Mouse (Mus musculus) CH12.LX (cell line): ENCODE results near the gene St7. TPM values are rescaled to one million over a fixed set of nuclear protein-coding genes. Genes with fewer than 3 reads are reported as not detected.

ENCODE experiments used
- DNase-seq: peaks from one replicate; pipeline ENCODE4 v3.0.0-alpha.2; 2013; ENCODE audit errors: extremely low read depth
- H3K27ac ChIP-seq: 2 replicates; pipeline ENCODE4 v1.5.1; 2012; ENCODE audit warnings: low read depth, mild to moderate bottlenecking, control low read depth, moderate library complexity; ENCODE audit not compliant: insufficient read depth
- H3K27me3 ChIP-seq: replicated peaks from 2 replicates; pipeline ENCODE3; 2012; ENCODE audit warnings: inconsistent platforms
- H3K36me3 ChIP-seq, 2 experiments: replicated peaks in 1 of 2; 2 replicates each; pipeline versions ENCODE3 to v1.6.1; 2012; ENCODE audit warnings: inconsistent platforms in 1 of 2, low read length in 1 of 2, mild to moderate bottlenecking in 1 of 2, mixed read lengths in 1 of 2, moderate library complexity in 1 of 2; ENCODE audit not compliant: control insufficient read depth in 1 of 2, insufficient read depth in 1 of 2
- H3K4me1 ChIP-seq, 2 experiments: 2 replicates each; pipeline ENCODE4 v1.6.1; 2012; ENCODE audit warnings: inconsistent platforms in 1 of 2, moderate library complexity in 1 of 2; ENCODE audit not compliant: insufficient read depth in 2 of 2, control insufficient read depth in 1 of 2
- H3K4me2 ChIP-seq: 2 replicates; pipeline ENCODE4 v1.6.1; 2012; ENCODE audit warnings: low read depth, mild to moderate bottlenecking, control low read depth; ENCODE audit not compliant: poor library complexity, insufficient read depth, severe bottlenecking
- H3K4me3 ChIP-seq, 3 experiments: fragments of 150-350 bp in 1 of 3; sonication (generic) in 1 of 3; replicated peaks in 1 of 3; 2 replicates each; pipeline versions ENCODE3 to v1.5.1; 2011 to 2012; ENCODE audit warnings: low read depth in 2 of 3, low read length in 2 of 3, mild to moderate bottlenecking in 2 of 3, moderate library complexity in 2 of 3, control low read depth in 1 of 3, improper control_type of control experiment in 1 of 3, inconsistent platforms in 1 of 3, mixed read lengths in 1 of 3; ENCODE audit not compliant: poor library complexity in 1 of 3
- H3K79me2 ChIP-seq: replicated peaks from 2 replicates; pipeline ENCODE4 v1.6.1; 2012; ENCODE audit warnings: mild to moderate bottlenecking, moderate library complexity; ENCODE audit not compliant: control insufficient read depth, poor library complexity, insufficient read depth, severe bottlenecking; ENCODE audit errors: extremely low read depth
- H3K9ac ChIP-seq: 2 replicates; pipeline ENCODE4 v1.6.1; 2012; ENCODE audit warnings: low read depth, mild to moderate bottlenecking, control low read depth, moderate library complexity; ENCODE audit not compliant: insufficient read depth
- H3K9me3 ChIP-seq: replicated peaks from 2 replicates; pipeline ENCODE3; 2012; ENCODE audit warnings: low read length, inconsistent platforms, mixed read lengths
- CHD1 ChIP-seq: IDR thresholded peaks from 2 replicates; pipeline ENCODE4 v1.6.1; 2012; ENCODE audit warnings: low read depth, low read length, improper control_type of control experiment, inconsistent platforms
- CHD2 ChIP-seq: IDR thresholded peaks from 2 replicates; pipeline ENCODE4 v1.6.1; 2011; ENCODE audit warnings: low read length, improper control_type of control experiment
- ELF1 ChIP-seq: IDR thresholded peaks from 2 replicates; pipeline ENCODE4 v1.6.1; 2014; ENCODE audit warnings: low read depth, mild to moderate bottlenecking, inconsistent platforms, low read length, improper control_type of control experiment
- ETS1 ChIP-seq: conservative IDR thresholded peaks from 2 replicates; pipeline ENCODE4 v1.6.1; 2012; ENCODE audit warnings: low read depth, mild to moderate bottlenecking, inconsistent platforms, low read length, improper control_type of control experiment, moderate library complexity
- GABPA ChIP-seq: IDR thresholded peaks from 2 replicates; pipeline ENCODE4 v1.6.1; 2012; ENCODE audit warnings: low read depth, low read length, improper control_type of control experiment, inconsistent platforms; ENCODE audit not compliant: insufficient replicate concordance
- JUND ChIP-seq: conservative IDR thresholded peaks from 2 replicates; pipeline ENCODE4 v1.6.1; 2011; ENCODE audit warnings: low read depth, low read length, improper control_type of control experiment
- MAX ChIP-seq: IDR thresholded peaks from 2 replicates; pipeline ENCODE4 v1.6.1; 2011; ENCODE audit warnings: low read length, improper control_type of control experiment
- MEF2A ChIP-seq: IDR thresholded peaks from 2 replicates; pipeline ENCODE4 v1.6.1; 2014; ENCODE audit warnings: low read depth, mild to moderate bottlenecking, inconsistent platforms, low read length, improper control_type of control experiment, borderline replicate concordance
- MYC ChIP-seq: IDR thresholded peaks from 2 replicates; pipeline ENCODE4 v1.6.1; 2011; ENCODE audit warnings: low read depth, mild to moderate bottlenecking, improper control_type of control experiment, low read length
- NELFE ChIP-seq: IDR thresholded peaks from 2 replicates; pipeline ENCODE4 v1.6.1; 2011; ENCODE audit warnings: low read depth, low read length, improper control_type of control experiment
- RAD21 ChIP-seq: IDR thresholded peaks from 2 replicates; pipeline ENCODE4 v1.6.1; 2011; ENCODE audit warnings: low read depth, mild to moderate bottlenecking, low read length, improper control_type of control experiment, moderate library complexity
- RCOR1 ChIP-seq: conservative IDR thresholded peaks from 2 replicates; pipeline ENCODE4 v1.6.1; 2012; ENCODE audit warnings: low read depth, mild to moderate bottlenecking, inconsistent platforms, low read length, improper control_type of control experiment
- SIN3A ChIP-seq: IDR thresholded peaks from 2 replicates; pipeline ENCODE4 v1.6.1; 2012; ENCODE audit warnings: low read length, improper control_type of control experiment, inconsistent platforms
- TBP ChIP-seq: conservative IDR thresholded peaks from 2 replicates; pipeline ENCODE4 v1.6.1; 2011; ENCODE audit warnings: low read depth, low read length, improper control_type of control experiment
- USF1 ChIP-seq: IDR thresholded peaks from 2 replicates; pipeline ENCODE4 v1.6.1; 2014; ENCODE audit warnings: low read depth, mild to moderate bottlenecking, inconsistent platforms, low read length, improper control_type of control experiment
- USF2 ChIP-seq: conservative IDR thresholded peaks from 2 replicates; pipeline ENCODE4 v1.6.1; 2011; ENCODE audit warnings: low read depth, low read length, improper control_type of control experiment
- ZC3H11A ChIP-seq: IDR thresholded peaks from 2 replicates; pipeline ENCODE4 v1.6.1; 2012; ENCODE audit warnings: low read depth, mild to moderate bottlenecking, inconsistent platforms, low read length, improper control_type of control experiment
- ZKSCAN1 ChIP-seq: IDR thresholded peaks from 2 replicates; pipeline ENCODE4 v1.6.1; 2012; ENCODE audit warnings: low read depth, inconsistent platforms, low read length, improper control_type of control experiment, borderline replicate concordance
- ZMIZ1 ChIP-seq: IDR thresholded peaks from 2 replicates; pipeline ENCODE4 v1.6.1; 2012; ENCODE audit warnings: low read depth, mild to moderate bottlenecking, inconsistent platforms, low read length, improper control_type of control experiment
- ZNF384 ChIP-seq: IDR thresholded peaks from 2 replicates; pipeline ENCODE4 v1.6.1; 2012; ENCODE audit warnings: low read depth, low read length, improper control_type of control experiment, inconsistent platforms
- dilution Hi-C: fragments of 300-500 bp; cut with MboI; formaldehyde crosslinking; loops from 2 replicates; pipeline ENCODE4 v1.14.3; 2020; ENCODE audit warnings: low sequenced_read_pairs; ENCODE audit not compliant: extremely low pct_unique_long_range_greater_than_20kb, extremely low pct_ligation_motif_present
- in situ Hi-C: fragments of 300-500 bp; cut with MboI; formaldehyde crosslinking; loops from 3 replicates; pipeline ENCODE4 v1.14.3; 2019; ENCODE audit warnings: low sequenced_read_pairs, low pct_ligation_motif_present, low pct_unique_long_range_greater_than_20kb, mixed read lengths
- polyA plus RNA-seq: library from polyadenylated mRNA; unstranded; fragments of >175 nt; gene quantifications from 2 replicates; pipeline ENCODE4 v1.2.1, GENCODE M21; 2012; ENCODE audit warnings: low read depth; ENCODE audit not compliant: insufficient read length
- total RNA-seq, 2 experiments: library from RNA; depleted of rRNA; stranded (reverse); fragments of 300-350 nt in 1 of 2; fragments of >200 nt in 1 of 2; gene quantifications; 2 replicates each; pipeline ENCODE4 v1.2.3; 2012 to 2014

The St7 gene
- total and polyA plus RNA-seq, 3 experiments: 33.9 to 64.1 (median 35.3) TPM

DNA sequence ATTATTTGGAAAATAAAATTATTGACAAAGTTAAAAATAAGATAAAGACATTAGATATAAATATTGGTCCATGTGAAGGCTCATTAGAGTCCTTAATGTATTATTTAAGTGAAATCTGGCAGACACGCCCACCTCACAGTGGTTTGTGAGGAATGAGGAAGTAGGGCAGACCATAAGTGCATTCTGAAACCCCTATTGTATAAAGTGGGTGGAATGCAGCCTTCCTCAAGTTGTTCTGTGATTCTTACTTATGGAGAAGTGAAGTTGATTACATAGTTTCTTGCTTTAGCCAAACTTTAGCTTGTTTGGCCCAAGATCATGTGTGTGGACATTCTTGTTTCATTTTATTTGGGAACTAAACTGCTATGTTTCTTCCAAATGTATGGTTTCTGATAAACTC, 144.9 kb downstream of the St7 start:
- no peaks in the 10 kb centered on the region for H3K79me2 ChIP-seq
- in situ Hi-C loops (loop anchor here (25.0 kb wide), 1 partner anchor 725 kb away; no protein-coding TSS in a partner anchor), dilution Hi-C loops (no loop called here)
- no peaks in the 10 kb centered on the region for H3K9me3 ChIP-seq
- H3K36me3 ChIP-seq: peaks cover 12 to 39% of the 10 kb centered on the region in 2 experiments
- H3K4me2 ChIP-seq: no peak overlapping the region
- H3K27ac ChIP-seq: no peak overlapping the region
- TF ChIP-seq ZC3H11A (no peak), ELF1 (0 out of 2 replicates have a peak, but pooled peaks have one; percentile 15)
- H3K4me3 ChIP-seq: no peak overlapping the region
- no peaks in the 10 kb centered on the region for H3K27me3 ChIP-seq
- peaks cover 0 to 18% of the 10 kb centered on the region in 2 experiments; a peak in 2 of 4 replicates for H3K4me1 ChIP-seq
- H3K9ac ChIP-seq: no peak overlapping the region
- peak; percentile 45 for DNase-seq

DNA sequence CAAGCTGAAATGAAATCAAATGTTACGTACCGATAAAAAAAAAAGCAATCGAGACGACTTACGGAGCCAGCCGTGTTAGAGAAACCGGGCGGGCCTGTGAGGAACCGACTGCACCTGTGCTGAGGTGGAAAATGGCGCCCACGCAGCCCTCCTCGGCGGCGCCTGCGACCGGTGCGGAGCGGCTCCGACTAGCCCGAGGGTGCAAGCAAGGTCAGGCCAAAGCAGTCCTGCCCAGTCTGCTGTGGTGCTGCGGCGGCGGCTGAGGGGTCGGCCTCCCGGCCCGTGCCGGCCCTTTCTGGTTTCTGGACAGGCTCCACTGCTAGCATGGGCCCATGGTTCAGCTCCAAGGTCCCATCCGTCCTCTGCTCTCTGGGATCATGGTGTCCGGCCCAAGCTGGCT, 147.7 kb downstream of the St7 start:
- Histone ChIP-seq H3K4me3 (no peak overlapping the region), H3K27me3 (no peaks in the 10 kb centered on the region), H3K36me3 (peaks cover 7 to 36% of the 10 kb centered on the region in 2 experiments)
- TF ChIP-seq ZKSCAN1 (no peak), RCOR1 (no peak), JUND (no peak), USF2 (no peak), ZNF384 (no peak), GABPA (no peak), SIN3A (no peak), RAD21 (no peak), NELFE (no peak), TBP (no peak), MYC (no peak), MEF2A (no peak), CHD1 (no peak), CHD2 (no peak), USF1 (no peak), ETS1 (no peak), ZMIZ1 (no peak), MAX (no peak)
- TF ChIP-seq, all 38 proteins: peak for 0
- dilution Hi-C loops (no loop called here), in situ Hi-C loops (loop anchor here (25.0 kb wide), 1 partner anchor 728 kb away; no protein-coding TSS in a partner anchor)
- no peak for DNase-seq
- H3K79me2 ChIP-seq: no peaks in the 10 kb centered on the region
- no peak overlapping the region for H3K27ac ChIP-seq
- H3K9ac ChIP-seq: no peak overlapping the region
- H3K9me3 ChIP-seq: no peaks in the 10 kb centered on the region
- peaks cover 0 to 13% of the 10 kb centered on the region in 2 experiments; a peak in 2 of 4 replicates for H3K4me1 ChIP-seq
- H3K4me2 ChIP-seq: no peak overlapping the region
